Mouse (Mus musculus) MEL (cell line): Measurements from ENCODE around the gene Elp1. TPM values are rescaled to one million over a fixed set of nuclear protein-coding genes. Genes with fewer than 3 reads are reported as not detected.
A peak's percentile ranks its signal among the peaks of the same experiment; 100 is the strongest.

ENCODE experiments used
- DNase-seq: peaks from one replicate; pipeline ENCODE4 v3.0.0; 2011; ENCODE audit warnings: low read depth, low spot score
- H3K27ac ChIP-seq: 2 replicates; pipeline ENCODE4 v1.5.1; 2012; ENCODE audit warnings: low read depth, mild to moderate bottlenecking, control low read depth, low read length, moderate library complexity; ENCODE audit not compliant: control insufficient read depth
- H3K27me3 ChIP-seq, 2 experiments: fragments of 150-350 bp in 1 of 2; sonication (generic) in 1 of 2; 2 replicates each; pipeline ENCODE4 v1.6.1; 2012; ENCODE audit warnings: low read length in 2 of 2, mild to moderate bottlenecking in 2 of 2, improper control_type of control experiment in 1 of 2, moderate library complexity in 1 of 2; ENCODE audit not compliant: insufficient read depth in 2 of 2, control insufficient read depth in 1 of 2
- H3K36me3 ChIP-seq, 2 experiments: 2 replicates each; pipeline ENCODE4 v1.6.1; 2012 to 2014; ENCODE audit warnings: low read length in 2 of 2, improper control_type of control experiment in 1 of 2, inconsistent platforms in 1 of 2, mild to moderate bottlenecking in 1 of 2; ENCODE audit not compliant: insufficient read depth in 2 of 2, control insufficient read depth in 1 of 2
- H3K4me1 ChIP-seq, 2 experiments: fragments of 150-350 bp in 1 of 2; sonication (generic) in 1 of 2; 2 replicates each; pipeline ENCODE4 v1.6.1; 2012; ENCODE audit warnings: low read length in 2 of 2, improper control_type of control experiment in 1 of 2, mild to moderate bottlenecking in 1 of 2; ENCODE audit not compliant: insufficient read depth in 2 of 2, control insufficient read depth in 1 of 2
- H3K4me3 ChIP-seq, 2 experiments: fragments of 150-350 bp in 1 of 2; sonication (generic) in 1 of 2; 2 replicates each; pipeline ENCODE4 v1.5.1; 2012; ENCODE audit warnings: low read depth in 2 of 2, low read length in 2 of 2, mild to moderate bottlenecking in 2 of 2, moderate library complexity in 2 of 2, control low read depth in 1 of 2, improper control_type of control experiment in 1 of 2; ENCODE audit not compliant: control insufficient read depth in 1 of 2, insufficient read depth in 1 of 2
- H3K79me2 ChIP-seq: 2 replicates; pipeline ENCODE4 v1.6.1; 2012; ENCODE audit warnings: mild to moderate bottlenecking, low read length, moderate library complexity; ENCODE audit not compliant: control insufficient read depth, poor library complexity, insufficient read depth
- H3K9ac ChIP-seq: 2 replicates; pipeline ENCODE4 v1.6.1; 2012; ENCODE audit warnings: low read depth, mild to moderate bottlenecking, control low read depth, low read length, moderate library complexity; ENCODE audit not compliant: control insufficient read depth, poor library complexity, severe bottlenecking
- H3K9me3 ChIP-seq: fragments of 150-350 bp; sonication (generic); replicated peaks from 2 replicates; pipeline ENCODE4 v1.6.1; 2012; ENCODE audit warnings: mild to moderate bottlenecking, low read length, improper control_type of control experiment, moderate library complexity; ENCODE audit not compliant: insufficient read depth
- CHD1 ChIP-seq: IDR thresholded peaks from 2 replicates; pipeline ENCODE4 v1.6.1; 2012; ENCODE audit warnings: low read depth, mild to moderate bottlenecking, inconsistent platforms, low read length, improper control_type of control experiment
- CHD2 ChIP-seq: IDR thresholded peaks from 2 replicates; pipeline ENCODE4 v1.6.1; 2011; ENCODE audit warnings: low read length, improper control_type of control experiment
- CTCF ChIP-seq, 3 experiments: IDR thresholded peaks in 2 of 3; conservative IDR thresholded peaks in 1 of 3; 2 replicates each; pipeline ENCODE4 v1.5.1; 2011 to 2012; ENCODE audit warnings: low read length in 3 of 3, low read depth in 2 of 3, mild to moderate bottlenecking in 2 of 3, improper control_type of control experiment in 1 of 3, inconsistent platforms in 1 of 3, mixed read lengths in 1 of 3, moderate library complexity in 1 of 3; ENCODE audit not compliant: control insufficient read depth in 1 of 3, insufficient read depth in 1 of 3, poor library complexity in 1 of 3, severe bottlenecking in 1 of 3
- E2F4 ChIP-seq: IDR thresholded peaks from 2 replicates; pipeline ENCODE4 v1.6.1; 2011; ENCODE audit warnings: low read depth, low read length, improper control_type of control experiment, borderline replicate concordance
- ELF1 ChIP-seq: IDR thresholded peaks from 2 replicates; pipeline ENCODE4 v1.6.1; 2014; ENCODE audit warnings: low read depth, mild to moderate bottlenecking, inconsistent platforms, low read length, improper control_type of control experiment, moderate library complexity
- HCFC1 ChIP-seq: IDR thresholded peaks from 2 replicates; pipeline ENCODE4 v1.6.1; 2012; ENCODE audit warnings: low read depth, mild to moderate bottlenecking, inconsistent platforms, low read length, improper control_type of control experiment, moderate library complexity
- MAX ChIP-seq: IDR thresholded peaks from 2 replicates; pipeline ENCODE4 v1.6.1; 2011; ENCODE audit warnings: low read length, improper control_type of control experiment
- MAZ ChIP-seq: IDR thresholded peaks from 2 replicates; pipeline ENCODE4 v1.6.1; 2012; ENCODE audit warnings: low read depth, mild to moderate bottlenecking, inconsistent platforms, low read length, improper control_type of control experiment
- MEF2A ChIP-seq: IDR thresholded peaks from 2 replicates; pipeline ENCODE4 v1.6.1; 2014; ENCODE audit warnings: low read depth, mild to moderate bottlenecking, inconsistent platforms, low read length, improper control_type of control experiment; ENCODE audit not compliant: poor library complexity, insufficient replicate concordance, severe bottlenecking; ENCODE audit errors: extremely low read depth
- MXI1 ChIP-seq: IDR thresholded peaks from 2 replicates; pipeline ENCODE4 v1.6.1; 2011; ENCODE audit warnings: mild to moderate bottlenecking, low read depth, low read length, improper control_type of control experiment
- MYC ChIP-seq: IDR thresholded peaks from 2 replicates; pipeline ENCODE4 v1.6.1; 2011; ENCODE audit warnings: low read depth, mild to moderate bottlenecking, low read length, improper control_type of control experiment, moderate library complexity
- NELFE ChIP-seq: IDR thresholded peaks from 2 replicates; pipeline ENCODE4 v1.6.1; 2011; ENCODE audit warnings: low read depth, low read length, improper control_type of control experiment
- POLR2AphosphoS2 ChIP-seq: IDR thresholded peaks from 2 replicates; pipeline ENCODE4 v1.6.1; 2011; ENCODE audit warnings: low read length, improper control_type of control experiment
- RAD21 ChIP-seq: IDR thresholded peaks from 2 replicates; pipeline ENCODE4 v1.6.1; 2011; ENCODE audit warnings: mild to moderate bottlenecking, low read depth, low read length, improper control_type of control experiment
- TBP ChIP-seq: IDR thresholded peaks from 2 replicates; pipeline ENCODE4 v1.8.0; 2011; ENCODE audit warnings: low read depth, low read length, improper control_type of control experiment
- UBTF ChIP-seq: IDR thresholded peaks from 2 replicates; pipeline ENCODE4 v1.6.1; 2012; ENCODE audit warnings: low read depth, mild to moderate bottlenecking, inconsistent platforms, low read length, improper control_type of control experiment, moderate library complexity, borderline replicate concordance; ENCODE audit not compliant: insufficient read depth
- USF1 ChIP-seq: IDR thresholded peaks from 2 replicates; pipeline ENCODE4 v1.6.1; 2014; ENCODE audit warnings: low read depth, mild to moderate bottlenecking, inconsistent platforms, low read length, improper control_type of control experiment, moderate library complexity
- USF2 ChIP-seq, 2 experiments: IDR thresholded peaks; 2 replicates each; pipeline ENCODE4 v1.6.1; 2011 to 2012; ENCODE audit warnings: improper control_type of control experiment in 2 of 2, low read length in 2 of 2, borderline replicate concordance in 1 of 2, inconsistent platforms in 1 of 2, low read depth in 1 of 2, mild to moderate bottlenecking in 1 of 2; ENCODE audit not compliant: insufficient read depth in 1 of 2
- ZKSCAN1 ChIP-seq: IDR thresholded peaks from 2 replicates; pipeline ENCODE4 v1.6.1; 2012; ENCODE audit warnings: low read depth, mild to moderate bottlenecking, inconsistent platforms, low read length, improper control_type of control experiment, moderate library complexity
- polyA plus RNA-seq, 2 experiments: library from polyadenylated mRNA; stranded (reverse) in 1 of 2; unstranded in 1 of 2; fragments of >175 nt in 1 of 2; fragments of >200 nt in 1 of 2; gene quantifications; 2 replicates each; pipeline versions ENCODE4 v1.2.1 to v1.2.4; 2012; ENCODE audit warnings: low replicate concordance in 2 of 2, low read depth in 1 of 2; ENCODE audit not compliant: insufficient read length in 2 of 2, insufficient read depth in 1 of 2, missing spikeins in 1 of 2
- total RNA-seq: library from RNA; depleted of rRNA; stranded (reverse); fragments of 300-350 nt; gene quantifications from 2 replicates; pipeline ENCODE4 v1.2.3, GENCODE M21; 2012

Gene Elp1
- total and polyA plus RNA-seq, 3 experiments, result 38.0 to 144 (median 41.3) TPM

- Histone ChIP-seq H3K27me3 (no peaks in the 10 kb centered on the region), H3K27ac (no peak overlapping the region), H3K36me3 (no peaks in the 10 kb centered on the region), H3K4me3 (no peak overlapping the region), H3K4me1 (no peaks in the 10 kb centered on the region), H3K79me2 (no peaks in the 10 kb centered on the region), H3K9me3 (no peaks in the 10 kb centered on the region), H3K9ac (no peak overlapping the region)
- no peak for DNase-seq
- peak; percentile 25 for TF ChIP-seq POLR2AphosphoS2
- no peak for TF ChIP-seq MYC
Observed at GRCm38 (mm10) chr4:56742698-56743097, 59.4 kb downstream of the Elp1 start.

- no peak within 1 kb of the TSS for H3K9ac ChIP-seq
- no peaks in the 10 kb centered on the region for H3K9me3 ChIP-seq
- H3K79me2 ChIP-seq, result no peaks in the 10 kb centered on the region
- no peak within 1 kb of the TSS for H3K4me3 ChIP-seq
- no peak for DNase-seq
- no peaks in the 10 kb centered on the region for H3K4me1 ChIP-seq
- no peaks in the 10 kb centered on the region for H3K36me3 ChIP-seq
- no peaks in the 10 kb centered on the region for H3K27me3 ChIP-seq
- no peak within 1 kb of the TSS for H3K27ac ChIP-seq
- TF ChIP-seq CHD1, result no peak
- no peak for TF ChIP-seq CTCF (IDR thresholded peaks at IDR 0.05 in 2 of 3, conservative IDR thresholded peaks at IDR 0.05 in 1 of 3; ENCODE audit: control insufficient read depth in 1 of 3, insufficient read depth in 1 of 3, low read depth in 2 of 3, low read length in 3 of 3, poor library complexity in 1 of 3, severe bottlenecking in 1 of 3)
- TF ChIP-seq MAX, result no peak
- no peak for TF ChIP-seq MXI1
- no peak for TF ChIP-seq USF1
- no peak for TF ChIP-seq POLR2AphosphoS2
- no peak for TF ChIP-seq MEF2A
- TF ChIP-seq CHD2, result no peak
- TF ChIP-seq NELFE, result no peak
- TF ChIP-seq E2F4, result no peak
- TF ChIP-seq USF2 (IDR thresholded peaks at IDR 0.05; ENCODE audit: borderline replicate concordance in 1 of 2, insufficient read depth in 1 of 2, low read depth in 1 of 2, low read length in 2 of 2), result no peak
- TF ChIP-seq ZKSCAN1, result no peak
- TF ChIP-seq HCFC1, result no peak
- no peak for TF ChIP-seq RAD21
- no peak for TF ChIP-seq ELF1
- TF ChIP-seq MAZ, result no peak
- TF ChIP-seq TBP, result no peak
- no peak for TF ChIP-seq UBTF
- TF ChIP-seq MYC, result no peak
Observed at GRCm38 (mm10) chr4:56741041-56741493, 61.1 kb downstream of the Elp1 start, which contains the start of gene Actl7b. Gene Actl7b, minus strand, starts transcription at chr4:56741443.
